Mouse (Mus musculus) lung, adult 18-20 months (tissue): ENCODE measurements at regions not wholly inside any gene's neighbourhood (a gene's known extent, or its start where the extent isn't known, plus 50 kb on each side); places are given as distances from the start of the nearest gene placed in this dataset.

Experiments
- DNase-seq, 2 experiments: peaks; one replicate each; pipeline ENCODE4 v3.0.0; 2022; ENCODE audit warnings: mixed read lengths in 2 of 2

GRCm38 (mm10) chr15:7459992-7460820 lies 62.0 kb upstream of the Egflam start:
- peak; percentile 47 to 51 for DNase-seq

DNA sequence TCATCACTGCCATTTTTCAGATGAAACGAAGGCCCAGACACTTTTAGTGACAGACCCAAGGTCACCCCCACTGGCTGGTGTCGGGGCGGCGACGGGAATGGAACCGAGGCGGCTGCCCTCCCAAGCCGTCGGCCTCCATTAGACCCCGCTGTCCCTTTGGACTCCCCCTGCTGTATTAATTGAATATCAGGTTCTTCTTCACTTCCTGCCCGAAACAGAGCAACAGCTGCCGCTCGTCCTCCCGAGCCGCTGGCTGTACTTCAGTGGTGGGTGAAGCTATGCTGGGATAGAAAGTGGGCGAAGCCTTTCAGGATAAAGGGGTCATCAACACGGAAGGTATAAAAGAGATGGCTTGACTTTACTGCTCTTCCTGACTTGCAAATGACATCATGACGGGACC lies 64.4 kb upstream of the Egflam start:
- DNase-seq, result no peak

DNA sequence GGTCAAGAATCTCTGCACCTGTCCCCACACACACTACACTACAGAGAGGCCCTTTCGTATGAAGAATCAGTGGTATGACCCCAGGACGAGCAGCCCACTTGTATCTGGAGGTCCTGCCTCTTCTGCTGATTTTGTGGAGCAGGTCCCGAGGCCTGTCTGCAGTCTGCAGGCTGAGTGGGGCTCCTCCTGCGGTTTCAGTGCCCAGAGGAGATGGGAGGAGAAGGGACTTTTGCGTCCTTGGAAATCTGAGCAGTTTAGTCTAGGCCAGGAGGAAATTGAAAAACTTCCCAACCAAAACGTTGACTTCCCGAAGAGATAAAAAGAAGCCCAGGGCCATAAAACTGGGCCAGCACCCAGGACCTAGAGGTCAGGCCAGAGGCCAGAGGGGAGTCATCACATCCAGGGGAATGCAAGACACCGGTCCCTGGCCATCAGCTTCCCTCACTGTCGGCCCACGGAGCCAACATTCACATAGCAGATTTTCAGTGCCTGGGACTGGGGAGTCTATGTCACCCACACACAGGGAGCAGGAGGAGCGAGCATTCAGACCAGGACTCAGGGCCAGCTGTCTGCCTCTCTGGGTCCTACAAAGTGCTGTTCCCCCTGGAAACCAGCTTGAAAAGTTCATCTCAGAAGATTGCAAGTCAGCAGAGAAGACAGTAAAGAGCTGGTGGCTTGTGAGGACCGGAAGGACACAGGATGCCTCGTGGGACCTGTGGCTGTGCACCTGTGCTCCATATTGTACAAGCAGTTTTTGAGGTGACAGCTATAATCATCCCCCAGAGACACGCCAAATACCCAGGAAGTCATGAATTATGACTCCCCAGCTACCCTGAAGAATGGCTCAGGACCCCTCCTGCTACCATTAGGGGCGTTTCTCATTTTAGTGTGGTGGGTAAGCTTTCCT lies 65.5 kb upstream of the Egflam start:
- no peak for DNase-seq

DNA sequence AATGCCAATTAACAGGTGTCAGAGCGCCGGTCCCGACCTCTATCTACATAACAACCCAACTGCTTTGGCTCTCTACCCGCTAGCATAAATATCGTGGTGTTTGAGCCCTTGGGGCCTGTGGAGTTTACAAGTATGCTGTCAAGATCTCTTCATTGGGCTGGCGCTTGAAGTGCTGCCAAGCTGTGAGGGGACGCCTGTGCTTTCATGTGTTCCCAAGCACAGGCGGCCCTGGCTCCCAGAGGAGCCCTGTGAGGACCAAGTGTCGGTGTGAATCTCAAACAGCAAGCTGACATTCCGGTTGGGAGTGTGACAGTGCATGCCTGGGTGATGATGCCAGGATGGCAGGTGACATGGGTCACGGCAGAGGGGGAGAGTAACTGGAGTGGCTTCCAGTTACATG lies 82.0 kb upstream of the Egflam start:
- peak; percentile 78 to 82 for DNase-seq

DNA sequence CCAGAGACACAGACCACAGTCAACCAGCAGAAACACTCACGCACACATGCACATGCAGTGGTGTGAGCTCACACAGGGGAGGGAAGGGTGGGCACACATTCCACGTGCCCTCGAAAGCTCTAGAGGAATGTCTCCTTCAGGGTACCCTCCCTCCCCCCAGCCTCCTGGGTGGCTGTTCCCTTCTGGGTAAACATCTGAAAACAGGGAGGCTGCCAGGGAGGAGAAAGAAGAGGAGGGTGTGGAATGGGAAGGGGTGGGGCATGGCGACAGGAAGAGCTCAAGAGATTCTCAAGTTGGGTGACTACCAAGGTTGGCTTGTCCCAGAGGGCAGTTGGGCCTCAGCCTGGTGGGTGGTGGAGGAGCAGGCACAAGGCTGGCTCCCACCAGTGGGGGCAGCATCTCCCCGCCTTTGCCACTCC lies 82.6 kb upstream of the Egflam start:
- peak; percentile 59 to 76 for DNase-seq

DNA sequence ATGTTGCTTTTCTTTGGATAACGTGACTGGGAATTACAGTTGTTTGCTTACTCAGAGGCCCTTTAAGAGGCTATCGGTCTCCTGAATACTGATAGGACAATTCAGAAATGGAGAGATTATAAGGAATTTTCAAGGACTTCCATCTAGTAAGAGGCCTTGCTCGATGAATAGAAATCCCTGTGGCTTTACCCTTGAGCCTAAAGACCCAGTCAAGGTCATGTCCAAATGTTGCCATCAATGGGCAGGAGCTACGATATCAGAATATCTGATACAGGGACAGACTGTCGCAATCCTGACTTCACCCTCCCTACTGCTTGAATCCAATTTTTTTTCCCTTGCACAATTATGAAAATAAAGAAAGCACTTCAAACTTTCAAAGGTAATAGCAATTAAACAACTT lies 85.5 kb upstream of the Egflam start:
- DNase-seq, result no peak

- no peak for DNase-seq
These were observed 92.9 kb upstream of the Egflam start for GRCm38 (mm10) chr15:7491091-7491490.

GRCm38 (mm10) chr15:7493126-7493669 lies 95.0 kb upstream of the Egflam start:
- DNase-seq, result no peak

- no peak for DNase-seq
These were observed 99.7 kb upstream of the Egflam start for GRCm38 (mm10) chr15:7497852-7498251.

DNA sequence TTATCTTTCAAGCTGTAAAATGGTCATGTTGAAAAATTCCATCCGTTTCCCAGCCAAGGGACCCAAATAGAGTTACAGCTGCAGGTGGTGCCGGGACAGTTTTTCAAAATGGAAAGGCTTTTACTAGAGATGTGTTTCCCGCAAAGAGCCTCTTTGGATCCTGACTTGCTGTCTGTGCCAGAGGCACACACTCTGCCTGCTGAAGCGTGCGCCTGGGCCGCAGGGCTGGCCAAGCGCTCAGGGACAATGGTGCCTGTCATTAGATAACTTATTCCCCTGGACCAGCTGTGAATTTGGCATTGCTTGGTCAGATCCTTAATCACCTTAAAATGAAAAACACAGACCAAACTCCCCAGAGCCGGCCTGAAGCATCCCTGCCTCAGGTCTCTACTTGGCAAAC lies 110.3 kb upstream of the Egflam start:
- DNase-seq, result no peak

DNA sequence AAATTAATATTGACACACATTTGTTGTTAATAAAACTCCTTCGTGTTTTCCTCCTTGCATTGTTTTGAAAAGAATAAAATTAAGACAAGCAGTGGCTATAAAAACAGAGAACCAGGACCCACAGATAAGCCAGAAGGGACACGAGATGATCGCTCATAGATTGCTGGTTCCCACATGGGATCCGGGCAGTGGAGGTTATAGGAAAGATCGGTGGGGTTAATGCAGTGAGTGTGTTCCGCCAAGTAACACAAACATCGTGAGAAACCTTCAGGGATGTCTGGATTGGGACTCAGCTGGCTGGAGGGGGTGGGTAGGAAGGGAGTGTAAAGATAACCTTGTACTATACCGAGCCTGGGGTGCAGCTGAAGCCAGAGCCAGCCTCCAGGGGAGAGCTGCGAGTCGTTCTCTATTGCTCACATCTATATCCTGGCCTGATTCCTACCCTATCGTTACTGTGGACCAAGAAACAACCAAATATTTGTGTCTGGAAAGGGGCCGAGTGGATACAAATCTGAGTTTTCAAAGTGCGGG lies 116.6 kb upstream of the Egflam start:
- no peak for DNase-seq

DNA sequence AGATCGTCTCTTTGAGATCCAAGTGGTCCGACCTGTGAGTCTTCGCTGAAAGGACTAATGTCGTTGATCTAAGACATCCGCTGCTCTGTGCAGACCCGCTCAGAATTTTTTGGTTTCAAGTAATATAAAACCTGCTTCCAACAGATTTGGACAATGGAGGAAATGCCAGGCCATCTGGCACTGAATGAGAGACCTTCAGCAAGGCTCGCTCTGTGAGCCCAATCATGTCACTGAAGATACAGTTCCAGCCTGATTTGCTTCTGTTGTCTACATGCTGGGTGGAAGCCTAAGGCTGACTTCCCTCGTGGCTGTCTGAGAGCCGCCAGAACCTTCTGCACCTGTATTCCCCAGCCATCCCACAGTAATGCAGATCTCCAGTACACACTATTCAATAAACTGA lies 123.4 kb upstream of the Egflam start:
- no peak for DNase-seq

GRCm38 (mm10) chr15:7522902-7523786 lies 124.9 kb upstream of the Egflam start:
- DNase-seq, result no peak

DNA sequence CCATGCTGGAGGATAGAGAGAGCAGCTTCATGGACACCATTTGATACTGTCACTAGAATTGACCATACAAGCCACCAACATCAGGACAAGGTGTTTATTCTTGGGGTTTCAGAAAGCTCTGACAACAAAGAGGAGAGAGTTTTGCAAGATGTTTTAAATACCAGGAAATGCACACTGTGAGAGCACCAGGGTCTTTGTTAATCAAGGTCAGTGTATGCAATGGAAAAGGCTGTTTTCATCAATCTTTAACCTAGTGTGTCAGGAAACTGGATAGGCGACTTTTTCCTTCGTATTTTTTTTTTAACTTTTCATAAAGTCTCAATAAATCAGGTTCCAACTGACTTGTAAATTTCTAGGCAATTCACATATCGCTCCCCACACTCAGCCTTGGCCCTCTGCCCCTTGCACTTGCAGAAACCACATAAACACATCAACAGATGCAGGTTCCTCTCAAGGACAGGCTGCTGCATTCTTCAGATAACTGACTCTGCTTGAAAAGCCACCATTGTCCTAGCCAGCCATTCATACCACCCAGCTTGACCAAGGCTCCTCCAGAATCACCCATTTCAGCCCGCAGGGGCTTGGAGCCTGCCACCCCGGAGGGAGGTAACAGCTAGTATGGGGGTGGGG lies 132.9 kb upstream of the Egflam start:
- DNase-seq, result no peak

GRCm38 (mm10) chr15:7537858-7538257 lies 139.7 kb upstream of the Egflam start:
- no peak for DNase-seq

GRCm38 (mm10) chr15:7553190-7553895 lies 155.1 kb upstream of the Egflam start:
- DNase-seq, result no peak

GRCm38 (mm10) chr15:7554433-7554832 lies 156.2 kb upstream of the Egflam start:
- DNase-seq, result no peak

GRCm38 (mm10) chr15:7563279-7563678 lies 165.1 kb upstream of the Egflam start:
- no peak for DNase-seq

- DNase-seq, result peak in 1 of 2 experiments; percentile 4
These were observed 165.5 kb upstream of the Egflam start for GRCm38 (mm10) chr15:7563726-7564125.

DNA sequence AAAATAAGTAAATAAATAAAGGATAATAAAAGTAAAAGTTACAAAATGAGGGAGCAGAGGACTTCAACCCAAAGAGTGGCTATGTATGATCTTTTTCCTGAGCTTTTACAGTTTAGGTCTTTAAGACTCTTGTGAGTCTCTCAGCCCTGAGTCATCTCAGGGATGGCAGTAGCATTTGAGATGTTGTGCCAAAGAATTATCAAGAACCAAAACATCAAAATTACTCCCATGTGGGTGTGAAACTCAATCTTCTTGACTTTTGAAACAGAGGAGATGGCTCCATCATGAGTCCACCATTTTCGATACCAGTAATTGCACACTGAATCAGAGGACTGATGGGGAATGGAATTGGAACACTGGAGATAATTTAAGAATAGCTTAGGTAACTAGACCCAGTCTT lies 174.0 kb upstream of the Egflam start:
- no peak for DNase-seq

DNA sequence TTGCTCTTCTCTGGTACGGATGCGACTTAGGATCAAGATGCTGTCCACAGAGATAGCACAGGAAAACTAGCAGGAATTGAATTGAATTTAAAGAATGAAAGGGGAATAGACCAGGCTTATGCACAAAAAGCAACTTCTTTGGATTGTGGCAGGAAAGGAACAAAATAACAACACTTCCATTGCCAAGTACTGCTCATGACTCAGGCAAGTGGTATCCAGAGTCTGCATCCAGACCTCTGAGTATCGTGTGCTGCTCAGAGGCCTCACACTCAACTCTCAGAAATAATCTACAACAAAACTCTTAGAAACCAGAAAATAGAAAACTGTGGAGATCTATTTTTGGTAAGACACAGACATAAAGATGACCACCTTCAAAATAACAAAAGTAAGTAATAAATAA lies 176.1 kb upstream of the Egflam start:
- no peak for DNase-seq
